8 mouse cellular contexts compared by ENCODE assay signal in the genomic region with DNA sequence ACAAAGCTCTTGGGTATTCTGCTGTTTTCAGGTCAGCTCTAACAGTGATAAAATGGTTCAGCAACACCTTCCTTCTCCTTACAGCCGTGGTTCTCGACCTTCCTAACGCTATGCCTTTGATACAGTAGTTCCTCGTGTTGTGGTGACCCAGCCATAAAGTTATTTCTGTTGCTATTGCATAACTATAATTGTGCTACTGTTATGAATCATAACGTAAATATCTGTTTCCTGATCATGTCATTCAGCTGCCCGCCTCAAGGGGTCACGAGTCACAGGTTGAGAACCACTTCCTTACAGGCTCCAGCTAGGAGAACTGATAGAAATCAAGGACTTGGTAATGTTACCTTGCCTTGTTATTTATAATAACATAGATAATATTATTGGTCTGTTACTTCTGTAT. TPM values are rescaled to one million over a fixed set of nuclear protein-coding genes. Genes with fewer than 3 reads are reported as not detected.
DNase-seq lines count a peak whose midpoint lies in the region; ATAC-seq and TF ChIP-seq lines count a peak whose summit lies in the region.

No protein-coding gene starts in this region.

- H3K27me3 ChIP-seq in C2C12 (ENCODE audit: control insufficient read depth, insufficient read depth, insufficient read length): no peaks in the 10 kb centered on the region
- H3K27me3 ChIP-seq in heart, embryonic 13.5 days (replicated peaks): no peaks in the 10 kb centered on the region
- H3K27me3 ChIP-seq in lung, embryonic 16.5 days (ENCODE audit: control insufficient read depth, insufficient read depth, low read depth, low read length): no peaks in the 10 kb centered on the region
- no peaks in the 10 kb centered on the region for H3K27me3 ChIP-seq in forebrain, embryonic 16.5 days (replicated peaks; ENCODE audit: control insufficient read depth, insufficient read depth, low read length)

- no peak overlapping the region for H3K4me3 ChIP-seq in C2C12 (ENCODE audit: insufficient read depth, poor library complexity, severe bottlenecking)
- no peak overlapping the region for H3K4me3 ChIP-seq in heart, embryonic 13.5 days
- no peak overlapping the region for H3K4me3 ChIP-seq in lung, embryonic 16.5 days (ENCODE audit: low read length)
- no peak overlapping the region for H3K4me3 ChIP-seq in forebrain, embryonic 16.5 days (replicated peaks; ENCODE audit: low read length)

- H3K4me2 ChIP-seq in heart, embryonic 13.5 days: peak overlapping the region; percentile 39; the same call in 1 of the 2 replicates
- no peak overlapping the region for H3K4me2 ChIP-seq in lung, embryonic 16.5 days (ENCODE audit: low read depth, low read length)
- no peak overlapping the region for H3K4me2 ChIP-seq in forebrain, embryonic 16.5 days (ENCODE audit: low read length)

- no peak overlapping the region for H3ac ChIP-seq in C2C12 (ENCODE audit: control insufficient read depth, insufficient read length, low read depth)

- DNase-seq in adrenal gland, adult 2 months: peak; percentile 60
- no peak for DNase-seq in adrenal gland, postnatal 4 days (ENCODE audit: low spot score in 2 of 2)
- DNase-seq in urinary bladder, postnatal 36 days (ENCODE audit: low spot score in 2 of 2): peak; percentile 64 to 69
- DNase-seq in left cerebral cortex, adult 18-20 months (ENCODE audit: low spot score in 2 of 2): no peak

- H3K79me2 ChIP-seq in C2C12 (ENCODE audit: control insufficient read depth, insufficient read depth): no peaks in the 10 kb centered on the region

- no peaks in the 10 kb centered on the region for H3K9me3 ChIP-seq in heart, embryonic 13.5 days
- no peaks in the 10 kb centered on the region for H3K9me3 ChIP-seq in lung, embryonic 16.5 days (ENCODE audit: control insufficient read depth, low read length)
- H3K9me3 ChIP-seq in forebrain, embryonic 16.5 days (ENCODE audit: control insufficient read depth, low read length): no peaks in the 10 kb centered on the region

- 68% methylated on average over 7 of the region's 7 CpGs for WGBS in heart, embryonic 13.5 days
- WGBS in lung, embryonic 16.5 days: 47% methylated on average over 7 of the region's 7 CpGs
- WGBS in forebrain, embryonic 16.5 days: 89% methylated on average over 7 of the region's 7 CpGs

- ATAC-seq in heart, embryonic 13.5 days (ENCODE audit: extremely low read depth, insufficient number of reproducible peaks, low FRiP score, low TSS enrichment): no peak
- peak; percentile 34; the same call in 1 of the 2 replicates for ATAC-seq in lung, embryonic 16.5 days (ENCODE audit: low read depth)
- no peak for ATAC-seq in forebrain, embryonic 16.5 days

- H3K36me3 ChIP-seq in C2C12 (ENCODE audit: control insufficient read depth, insufficient read depth): no peaks in the 10 kb centered on the region
- no peaks in the 10 kb centered on the region for H3K36me3 ChIP-seq in heart, embryonic 13.5 days
- H3K36me3 ChIP-seq in lung, embryonic 16.5 days (ENCODE audit: control insufficient read depth, insufficient read depth, low read length): no peaks in the 10 kb centered on the region
- no peaks in the 10 kb centered on the region for H3K36me3 ChIP-seq in forebrain, embryonic 16.5 days (ENCODE audit: control insufficient read depth, insufficient read depth)

- no peak overlapping the region for H3K9ac ChIP-seq in heart, embryonic 13.5 days
- H3K9ac ChIP-seq in lung, embryonic 16.5 days (ENCODE audit: low read length): no peak overlapping the region
- H3K9ac ChIP-seq in forebrain, embryonic 16.5 days (replicated peaks; ENCODE audit: low read depth, low read length): no peak overlapping the region

- peaks cover 58% of the 10 kb centered on the region for H3K4me1 ChIP-seq in heart, embryonic 13.5 days
- peaks cover 5% of the 10 kb centered on the region for H3K4me1 ChIP-seq in lung, embryonic 16.5 days (replicated peaks; ENCODE audit: control insufficient read depth, insufficient read depth, low read length)
- peaks cover 8% of the 10 kb centered on the region for H3K4me1 ChIP-seq in forebrain, embryonic 16.5 days (replicated peaks; ENCODE audit: control insufficient read depth, insufficient read depth, low read length)

- no peak for TF ChIP-seq CTCF in C2C12 (IDR thresholded peaks at IDR 0.05; ENCODE audit: control insufficient read depth, insufficient read depth, insufficient read length)

- H3K27ac ChIP-seq in heart, embryonic 13.5 days (replicated peaks): peak overlapping the region; percentile 82
- H3K27ac ChIP-seq in lung, embryonic 16.5 days (ENCODE audit: low read length): peak overlapping the region; percentile 12; the same call in 1 of the 2 replicates
- no peak overlapping the region for H3K27ac ChIP-seq in forebrain, embryonic 16.5 days (ENCODE audit: low read length)

- H3K79me3 ChIP-seq in C2C12 (ENCODE audit: low read depth): no peaks in the 10 kb centered on the region

TF ChIP-seq in C2C12, 6 proteins besides CTCF, POLR2A, EP300 and RAD21:
- peak; percentile 95 for TF ChIP-seq CEBPB (IDR thresholded peaks at IDR 0.05; ENCODE audit: low read depth)
- TF ChIP-seq FOSL1 (IDR thresholded peaks at IDR 0.05; ENCODE audit: insufficient read depth, low read length, poor library complexity, severe bottlenecking): peak; percentile 73
- no peak for TF ChIP-seq MYOD1 (IDR thresholded peaks at IDR 0.05; ENCODE audit: control insufficient read depth, insufficient read length, low read depth)
- TF ChIP-seq USF1 (IDR thresholded peaks at IDR 0.05; ENCODE audit: low read depth): peak; percentile 21
TF ChIP-seq in C2C12: peak in this region for 3.

RNA-seq across cellular contexts. Expression of a gene that starts 11.8 kb away (rescaled TPM):
- 10 to 100 TPM; 42.6 to 54.7 TPM for total RNA-seq in adrenal gland, adult 2 months (2021)
- polyA plus RNA-seq in adrenal gland, adult 2 months (2012; rRNA removed): 68.9 and 73.5 TPM in 2 replicates
- total RNA-seq in adrenal gland, postnatal 4 days (2021): 10 to 100 TPM; 29.5 to 32.0 TPM
- polyA plus RNA-seq in C2C12 (2012; fragmentation: generic; extraction: Trizol): 0.13 TPM
- 38.3 and 39.3 TPM in 2 replicates for polyA plus RNA-seq in heart, embryonic 13.5 days (2015; fragmentation: Nextera tagmentation; extraction: Ambion mirVana)
- polyA plus RNA-seq in lung, embryonic 16.5 days (2015; fragmentation: Nextera tagmentation; extraction: Ambion mirVana): 6.6 and 7.2 TPM in 2 replicates
- 100 to 1,000 TPM; 114 to 132 TPM for total RNA-seq in left cerebral cortex, adult 18-20 months (2021)
- 7.1 and 7.9 TPM in 2 replicates for polyA plus RNA-seq in forebrain, embryonic 16.5 days (2015; fragmentation: Nextera tagmentation; extraction: Ambion mirVana)

RNA-seq across cellular contexts. Expression of a gene that starts 29.5 kb away (rescaled TPM):
- total RNA-seq in adrenal gland, adult 2 months (2021): under 1 TPM in 1 of 2 experiments, not detected in 1; 0.40 TPM
- polyA plus RNA-seq in adrenal gland, adult 2 months (2012; rRNA removed): not detected in 2 replicates
- total RNA-seq in adrenal gland, postnatal 4 days (2021): 10 to 100 TPM in 1 of 2 experiments, under 1 TPM in 1; 0.92 to 10.3 TPM
- polyA plus RNA-seq in C2C12 (2012; fragmentation: generic; extraction: Trizol): 0.04 TPM
- polyA plus RNA-seq in heart, embryonic 13.5 days (2015; fragmentation: Nextera tagmentation; extraction: Ambion mirVana): 0.25 and 0.36 TPM in 2 replicates
- polyA plus RNA-seq in lung, embryonic 16.5 days (2015; fragmentation: Nextera tagmentation; extraction: Ambion mirVana): 0.19 and 0.23 TPM in 2 replicates
- total RNA-seq in left cerebral cortex, adult 18-20 months (2021): under 1 TPM; 0.12 to 0.14 TPM
- 0.29 and 0.48 TPM in 2 replicates for polyA plus RNA-seq in forebrain, embryonic 16.5 days (2015; fragmentation: Nextera tagmentation; extraction: Ambion mirVana)

RNA-seq across cellular contexts. Expression of a gene that starts 33.8 kb away (rescaled TPM):
- 1 to 10 TPM in 1 of 2 experiments, under 1 TPM in 1; 0.49 to 1.5 TPM for total RNA-seq in adrenal gland, adult 2 months (2021)
- 1.7 and 5.1 TPM in 2 replicates for polyA plus RNA-seq in adrenal gland, adult 2 months (2012; rRNA removed)
- total RNA-seq in adrenal gland, postnatal 4 days (2021): 10 to 100 TPM; 23.9 to 53.3 TPM
- polyA plus RNA-seq in C2C12 (2012; fragmentation: generic; extraction: Trizol): 0.11 TPM
- 0.33 and 0.36 TPM in 2 replicates for polyA plus RNA-seq in heart, embryonic 13.5 days (2015; fragmentation: Nextera tagmentation; extraction: Ambion mirVana)
- polyA plus RNA-seq in lung, embryonic 16.5 days (2015; fragmentation: Nextera tagmentation; extraction: Ambion mirVana): 0.78 and 1.3 TPM in 2 replicates
- total RNA-seq in left cerebral cortex, adult 18-20 months (2021): not detected
- not detected in 2 replicates for polyA plus RNA-seq in forebrain, embryonic 16.5 days (2015; fragmentation: Nextera tagmentation; extraction: Ambion mirVana)

RNA-seq across cellular contexts. Expression of a gene that starts 33.9 kb away (rescaled TPM):
- total RNA-seq in adrenal gland, adult 2 months (2021): 100 to 1,000 TPM; 415 to 526 TPM
- polyA plus RNA-seq in adrenal gland, adult 2 months (2012; rRNA removed): 125 and 156 TPM in 2 replicates
- total RNA-seq in adrenal gland, postnatal 4 days (2021): 100 to 1,000 TPM; 359 to 386 TPM
- 147 TPM for polyA plus RNA-seq in C2C12 (2012; fragmentation: generic; extraction: Trizol)
- polyA plus RNA-seq in heart, embryonic 13.5 days (2015; fragmentation: Nextera tagmentation; extraction: Ambion mirVana): 457 and 493 TPM in 2 replicates
- polyA plus RNA-seq in lung, embryonic 16.5 days (2015; fragmentation: Nextera tagmentation; extraction: Ambion mirVana): 263 and 285 TPM in 2 replicates
- total RNA-seq in left cerebral cortex, adult 18-20 months (2021): 100 to 1,000 TPM; 195 to 207 TPM
- 206 and 226 TPM in 2 replicates for polyA plus RNA-seq in forebrain, embryonic 16.5 days (2015; fragmentation: Nextera tagmentation; extraction: Ambion mirVana)

RNA-seq across cellular contexts. Expression of a gene that starts 38.0 kb away (rescaled TPM):
- total RNA-seq in adrenal gland, adult 2 months (2021): 10 to 100 TPM; 34.4 to 63.1 TPM
- polyA plus RNA-seq in adrenal gland, adult 2 months (2012; rRNA removed): 37.2 and 45.3 TPM in 2 replicates
- 10 to 100 TPM; 41.6 to 43.5 TPM for total RNA-seq in adrenal gland, postnatal 4 days (2021)
- 58.7 TPM for polyA plus RNA-seq in C2C12 (2012; fragmentation: generic; extraction: Trizol)
- polyA plus RNA-seq in heart, embryonic 13.5 days (2015; fragmentation: Nextera tagmentation; extraction: Ambion mirVana): 44.8 and 52.5 TPM in 2 replicates
- 32.0 and 33.3 TPM in 2 replicates for polyA plus RNA-seq in lung, embryonic 16.5 days (2015; fragmentation: Nextera tagmentation; extraction: Ambion mirVana)
- 10 to 100 TPM; 84.2 to 90.5 TPM for total RNA-seq in left cerebral cortex, adult 18-20 months (2021)
- polyA plus RNA-seq in forebrain, embryonic 16.5 days (2015; fragmentation: Nextera tagmentation; extraction: Ambion mirVana): 47.7 and 54.8 TPM in 2 replicates

Comparison
In these comparisons a context has a peak if more than half of its experiments do, and no peak if none do; other contexts are left out.
1. DNase-seq: peak in adrenal gland, adult 2 months (single experiment) and urinary bladder, postnatal 36 days (2 of 2); none in adrenal gland, postnatal 4 days (0 of 2) and left cerebral cortex, adult 18-20 months (0 of 2).